Mouse (Mus musculus) myocyte (in vitro differentiated cells): ENCODE data around the gene Tlr5.

Source experiments
- CEBPB ChIP-seq: IDR thresholded peaks from 2 replicates; pipeline ENCODE4 v1.6.1; 2011; ENCODE audit warnings: mild to moderate bottlenecking, moderate library complexity; ENCODE audit not compliant: poor library complexity, insufficient read depth, severe bottlenecking
- POLR2A ChIP-seq: IDR thresholded peaks from one replicate; pipeline ENCODE4 v1.6.1; 2011; ENCODE audit warnings: low read depth, mild to moderate bottlenecking, control low read depth, moderate library complexity; ENCODE audit not compliant: insufficient read length
- POLR2AphosphoS2 ChIP-seq: IDR thresholded peaks from one replicate; pipeline ENCODE4 v1.6.1; 2011; ENCODE audit warnings: low read depth, control low read depth; ENCODE audit not compliant: insufficient read length
- SRF ChIP-seq: IDR thresholded peaks from one replicate; pipeline ENCODE4 v1.6.1; 2011; ENCODE audit warnings: low read depth; ENCODE audit not compliant: control insufficient read depth, insufficient read length

DNA sequence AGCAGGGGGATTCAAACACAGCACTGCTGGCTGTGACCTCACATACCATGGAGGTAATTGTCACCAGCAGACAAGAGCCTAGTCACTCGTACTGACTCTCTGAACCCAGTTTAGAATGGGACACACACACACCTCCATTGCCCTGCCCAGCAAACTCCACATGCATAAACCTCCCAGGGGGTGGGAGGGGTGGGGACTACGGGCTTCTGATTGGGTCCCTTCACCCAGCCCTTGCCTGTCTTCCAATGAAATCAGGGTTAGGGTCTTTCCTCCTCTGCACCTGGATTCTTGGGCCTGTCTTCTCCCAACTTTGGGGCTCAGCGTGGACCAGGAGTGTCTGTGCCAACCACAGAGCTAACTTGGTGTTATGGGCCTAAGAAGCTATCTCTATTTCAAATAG lies 4.2 kb downstream of the Tlr5 start:
- no peak for TF ChIP-seq CEBPB
- no peak for TF ChIP-seq POLR2A
- TF ChIP-seq POLR2AphosphoS2, result no peak
- no peak for TF ChIP-seq SRF
